Mouse (Mus musculus): ENCODE data around the gene Krtap4-9. TPM values are rescaled to one million over a fixed set of nuclear protein-coding genes. Genes with fewer than 3 reads are reported as not detected.
"Not testable (repeated sequence)": the region's sequence is repeated elsewhere in the genome, so short reads cannot be mapped to it uniquely, and the experiment has no call there.

Krtap4-9 gene
- polyA plus RNA-seq (2015; fragmentation: Nextera tagmentation; extraction: Ambion mirVana): not detected in 2 replicates

DNA sequence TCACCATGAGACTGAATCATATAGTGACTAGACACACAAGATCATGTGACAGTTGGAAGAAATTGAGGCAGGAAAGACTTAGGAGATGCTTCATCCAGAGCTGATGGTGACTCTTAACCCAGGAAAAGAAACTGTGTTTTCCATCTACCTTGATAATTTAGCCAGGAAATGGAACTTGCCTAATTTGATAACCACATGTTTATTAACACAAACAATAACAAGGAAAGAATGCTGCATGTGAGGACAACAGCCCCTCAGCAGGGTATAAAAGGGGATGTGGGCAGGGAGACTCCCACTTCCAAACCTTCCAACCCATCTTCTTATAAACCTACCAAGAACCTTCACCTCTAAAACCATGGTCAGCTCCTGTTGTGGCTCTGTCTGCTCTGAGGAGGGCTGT is at the start of gene Krtap4-9:
Gene Krtap4-9 (plus strand): TSS at position 301 of the 400 bp plus-strand sequence.
- not testable (repeated sequence) for H3K36me3 ChIP-seq (ENCODE audit: control insufficient read depth, insufficient read depth, low read length); H3K27me3 ChIP-seq (ENCODE audit: control insufficient read depth, insufficient read depth, low read depth, low read length); H3K9ac ChIP-seq (ENCODE audit: low read depth, low read length); H3K27ac ChIP-seq (ENCODE audit: low read length); ATAC-seq; H3K4me3 ChIP-seq (ENCODE audit: low read depth, low read length); H3K9me3 ChIP-seq (replicated peaks; ENCODE audit: control insufficient read depth, low read length, poor library complexity, severe bottlenecking); H3K4me2 ChIP-seq (ENCODE audit: low read length); H3K4me1 ChIP-seq (ENCODE audit: control insufficient read depth, insufficient read depth, low read length)

DNA sequence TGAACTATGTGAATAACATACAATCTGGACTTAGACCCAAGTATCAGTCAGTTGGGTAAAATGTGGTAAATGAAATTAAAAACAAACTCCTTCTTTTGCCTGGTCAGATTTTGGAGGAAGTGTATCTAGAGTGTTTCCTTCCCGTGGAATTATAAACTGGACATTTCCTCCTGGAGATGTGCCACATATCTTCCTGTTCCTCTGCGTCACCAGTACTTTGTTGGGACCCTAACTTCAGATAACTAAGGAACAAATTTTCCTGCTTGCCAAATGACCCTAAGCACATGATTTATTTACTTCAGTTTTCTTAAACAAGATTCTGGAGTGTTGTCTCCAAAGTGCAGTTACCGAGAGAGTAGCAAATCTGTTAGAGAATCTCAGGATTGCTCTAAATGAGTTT is 41.0 kb upstream of the Krtap4-9 start:
- WGBS: 91% methylated on average over 3 of the region's 3 CpGs
- Histone ChIP-seq H3K9me3 (replicated peaks; ENCODE audit: control insufficient read depth, low read length, poor library complexity, severe bottlenecking) (no peaks in the 10 kb centered on the region), H3K9ac (ENCODE audit: low read depth, low read length) (no peak overlapping the region), H3K4me2 (ENCODE audit: low read length) (no peak overlapping the region), H3K4me3 (ENCODE audit: low read depth, low read length) (no peak overlapping the region), H3K27ac (ENCODE audit: low read length) (no peak overlapping the region), H3K27me3 (ENCODE audit: control insufficient read depth, insufficient read depth, low read depth, low read length) (no peaks in the 10 kb centered on the region), H3K4me1 (ENCODE audit: control insufficient read depth, insufficient read depth, low read length) (no peaks in the 10 kb centered on the region), H3K36me3 (ENCODE audit: control insufficient read depth, insufficient read depth, low read length) (no peaks in the 10 kb centered on the region)
- no peak for ATAC-seq

DNA sequence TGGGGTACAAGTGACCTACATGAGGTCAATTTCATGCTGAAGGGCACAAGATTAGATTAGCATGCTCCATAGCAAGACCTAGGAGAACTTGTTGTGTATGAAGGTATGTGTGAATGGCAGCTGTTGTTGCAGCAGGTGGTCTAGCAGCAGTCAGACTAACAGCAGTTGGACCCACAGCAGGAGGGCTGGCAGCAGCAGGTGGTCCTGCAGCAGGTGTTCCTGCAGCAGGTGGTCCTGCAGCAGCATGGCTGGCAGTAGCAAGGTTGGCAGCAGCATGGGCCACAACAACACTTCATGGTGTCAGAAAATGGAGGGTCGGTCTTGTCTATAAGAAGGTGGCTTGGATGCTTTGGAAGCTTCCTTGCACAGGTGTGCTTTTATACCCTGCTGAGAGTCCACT is 26.1 kb upstream of the Krtap4-9 start:
- Histone ChIP-seq H3K27ac (ENCODE audit: low read length) (no peak overlapping the region), H3K9ac (ENCODE audit: low read depth, low read length) (no peak overlapping the region), H3K36me3 (ENCODE audit: control insufficient read depth, insufficient read depth, low read length) (no peaks in the 10 kb centered on the region), H3K4me3 (ENCODE audit: low read depth, low read length) (no peak overlapping the region), H3K4me1 (ENCODE audit: control insufficient read depth, insufficient read depth, low read length) (no peaks in the 10 kb centered on the region), H3K9me3 (replicated peaks; ENCODE audit: control insufficient read depth, low read length, poor library complexity, severe bottlenecking) (no peaks in the 10 kb centered on the region), H3K27me3 (ENCODE audit: control insufficient read depth, insufficient read depth, low read depth, low read length) (no peaks in the 10 kb centered on the region), H3K4me2 (ENCODE audit: low read length) (no peak overlapping the region)
- WGBS: 84% methylated on average over 1 of the region's 1 CpGs
- ATAC-seq: no peak

DNA sequence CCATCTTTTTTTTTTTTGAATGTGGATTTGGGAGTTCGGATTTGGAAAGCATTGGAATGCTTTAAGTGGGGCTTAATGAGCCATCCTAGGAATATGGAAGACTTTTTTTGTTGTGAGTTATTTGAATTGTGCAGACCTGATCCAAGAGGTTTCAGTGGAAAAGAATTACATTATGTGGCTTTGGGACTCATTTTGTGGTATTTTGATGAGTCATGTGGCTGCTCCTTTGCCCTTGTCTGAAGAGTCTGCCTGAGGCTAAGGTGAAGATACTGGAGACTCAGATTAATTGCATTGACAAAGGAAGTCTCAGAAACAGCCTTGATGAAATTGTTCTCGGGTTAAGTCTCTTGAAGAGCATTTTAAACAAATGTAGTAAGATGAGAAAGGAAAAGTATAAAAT is 16.6 kb upstream of the Krtap4-9 start:
- H3K27me3 ChIP-seq (ENCODE audit: control insufficient read depth, insufficient read depth, low read depth, low read length): no peaks in the 10 kb centered on the region
- H3K27ac ChIP-seq (ENCODE audit: low read length): no peak overlapping the region
- no peaks in the 10 kb centered on the region for H3K9me3 ChIP-seq (replicated peaks; ENCODE audit: control insufficient read depth, low read length, poor library complexity, severe bottlenecking)
- no peak overlapping the region for H3K4me3 ChIP-seq (ENCODE audit: low read depth, low read length)
- H3K9ac ChIP-seq (ENCODE audit: low read depth, low read length): no peak overlapping the region
- ATAC-seq: no peak
- H3K4me2 ChIP-seq (ENCODE audit: low read length): no peak overlapping the region
- H3K4me1 ChIP-seq (ENCODE audit: control insufficient read depth, insufficient read depth, low read length): no peaks in the 10 kb centered on the region
- H3K36me3 ChIP-seq (ENCODE audit: control insufficient read depth, insufficient read depth, low read length): no peaks in the 10 kb centered on the region
- WGBS: 69% methylated on average over 2 of the region's 2 CpGs

DNA sequence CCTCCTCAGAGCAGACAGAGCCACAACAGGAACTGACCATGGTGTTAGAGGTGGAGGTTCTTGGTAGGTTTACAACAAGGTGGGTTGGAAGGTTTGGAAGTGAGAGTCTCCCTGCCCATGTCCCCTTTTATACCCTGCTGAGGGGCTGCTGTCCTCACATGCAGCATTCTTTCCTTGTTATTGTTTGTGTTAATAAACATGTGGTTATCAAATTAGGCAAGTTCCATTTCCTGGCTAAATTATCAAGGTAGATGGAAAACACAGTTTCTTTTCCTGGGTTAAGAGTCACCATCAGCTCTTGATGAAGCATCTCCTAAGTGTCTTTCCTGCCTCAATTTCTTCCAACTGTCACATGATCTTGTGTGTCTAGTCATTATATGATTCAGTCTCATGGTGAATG is 12.2 kb upstream of the Krtap4-9 start, which contains the start of gene Gm11595:
Gene Gm11595 (minus strand): TSS at position 101 of the 400 bp plus-strand sequence.
- H3K27ac ChIP-seq (ENCODE audit: low read length); H3K4me3 ChIP-seq (ENCODE audit: low read depth, low read length); ATAC-seq; H3K9me3 ChIP-seq (replicated peaks; ENCODE audit: control insufficient read depth, low read length, poor library complexity, severe bottlenecking); H3K9ac ChIP-seq (ENCODE audit: low read depth, low read length); H3K4me2 ChIP-seq (ENCODE audit: low read length); H3K36me3 ChIP-seq (ENCODE audit: control insufficient read depth, insufficient read depth, low read length); H3K27me3 ChIP-seq (ENCODE audit: control insufficient read depth, insufficient read depth, low read depth, low read length); H3K4me1 ChIP-seq (ENCODE audit: control insufficient read depth, insufficient read depth, low read length): not testable (repeated sequence)

DNA sequence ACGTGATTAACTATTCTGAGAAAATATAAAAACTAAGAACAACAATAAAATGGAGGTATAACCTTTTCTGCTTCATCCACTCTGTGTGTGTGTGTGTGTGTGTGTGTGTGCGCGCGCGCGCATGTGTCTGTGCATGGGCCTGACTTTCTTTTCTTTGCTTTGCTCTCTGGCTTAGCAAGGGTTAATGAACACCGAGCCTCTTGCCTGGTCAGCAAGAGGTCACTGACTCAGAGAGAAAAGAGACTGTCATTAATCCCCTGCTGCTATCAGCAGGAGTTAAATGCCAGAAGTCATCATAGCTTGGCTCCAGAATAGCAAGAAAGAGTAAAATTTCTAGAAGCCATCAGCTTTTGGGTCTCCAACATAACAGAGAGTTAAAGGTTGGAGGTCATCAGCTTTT is 6.6 kb upstream of the Krtap4-9 start:
- WGBS: 54% methylated on average over 7 of the region's 7 CpGs
- no peak for ATAC-seq
- no peak overlapping the region for H3K27ac ChIP-seq (ENCODE audit: low read length)
- no peak overlapping the region for H3K9ac ChIP-seq (ENCODE audit: low read depth, low read length)
- H3K4me1 ChIP-seq (ENCODE audit: control insufficient read depth, insufficient read depth, low read length): no peaks in the 10 kb centered on the region
- no peak overlapping the region for H3K4me2 ChIP-seq (ENCODE audit: low read length)
- no peaks in the 10 kb centered on the region for H3K36me3 ChIP-seq (ENCODE audit: control insufficient read depth, insufficient read depth, low read length)
- H3K9me3 ChIP-seq (replicated peaks; ENCODE audit: control insufficient read depth, low read length, poor library complexity, severe bottlenecking): no peaks in the 10 kb centered on the region
- no peak overlapping the region for H3K4me3 ChIP-seq (ENCODE audit: low read depth, low read length)
- H3K27me3 ChIP-seq (ENCODE audit: control insufficient read depth, insufficient read depth, low read depth, low read length): no peaks in the 10 kb centered on the region

DNA sequence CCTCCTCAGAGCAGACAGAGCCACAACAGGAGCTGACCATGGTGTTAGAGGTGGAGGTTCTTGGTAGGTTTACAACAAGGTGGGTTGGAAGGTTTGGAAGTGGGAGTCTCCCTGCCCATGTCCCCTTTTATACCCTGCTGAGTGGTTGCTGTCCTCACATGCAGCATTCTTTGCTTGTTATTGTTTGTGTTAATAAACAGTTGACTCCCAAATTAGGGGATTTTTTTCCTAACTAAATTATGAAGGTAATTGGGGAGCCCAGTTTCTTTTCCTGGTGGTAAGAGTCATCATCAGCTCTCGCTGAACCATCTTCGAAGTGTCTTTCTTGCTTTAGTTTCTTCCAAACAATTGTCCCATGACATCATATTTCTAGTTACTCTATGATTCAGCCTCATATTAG is 4.4 kb upstream of the Krtap4-9 start, which contains the start of gene Krtap4-8:
Gene Krtap4-8 (minus strand): TSS at position 101 of the 400 bp plus-strand sequence.
- H3K9ac ChIP-seq (ENCODE audit: low read depth, low read length): no peak within 1 kb of the TSS
- H3K27ac ChIP-seq (ENCODE audit: low read length): no peak within 1 kb of the TSS
- H3K4me1 ChIP-seq (ENCODE audit: control insufficient read depth, insufficient read depth, low read length): no peaks in the 10 kb centered on the region
- no peaks in the 10 kb centered on the region for H3K27me3 ChIP-seq (ENCODE audit: control insufficient read depth, insufficient read depth, low read depth, low read length)
- H3K4me3 ChIP-seq (ENCODE audit: low read depth, low read length): no peak within 1 kb of the TSS
- H3K36me3 ChIP-seq (ENCODE audit: control insufficient read depth, insufficient read depth, low read length): no peaks in the 10 kb centered on the region
- no peak for ATAC-seq
- WGBS: 98% methylated on average over 2 of the region's 2 CpGs
- no peaks in the 10 kb centered on the region for H3K9me3 ChIP-seq (replicated peaks; ENCODE audit: control insufficient read depth, low read length, poor library complexity, severe bottlenecking)
- H3K4me2 ChIP-seq (ENCODE audit: low read length): no peak within 1 kb of the TSS

DNA sequence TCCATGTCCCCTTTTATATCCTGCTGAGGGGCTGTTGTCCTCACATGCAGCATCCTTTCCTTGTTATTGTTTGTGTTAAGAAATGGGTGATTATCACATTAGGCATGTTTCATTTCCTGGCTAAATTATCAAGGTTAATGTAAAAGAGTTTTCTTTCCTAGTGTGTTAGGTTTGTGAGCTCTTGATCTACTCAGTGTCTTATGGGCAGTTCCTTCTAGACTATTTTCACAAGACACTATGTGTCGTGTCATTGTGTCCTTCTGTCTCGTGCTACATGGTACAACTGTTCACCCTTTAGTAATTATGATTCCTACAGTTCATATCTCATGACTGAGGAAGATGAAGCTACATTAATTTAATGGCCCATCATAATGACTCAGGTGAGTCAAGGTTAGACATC is 8.4 kb downstream of the Krtap4-9 start, which contains the start of gene Gm11596:
Gene Gm11596 (minus strand): TSS at position 101 of the 400 bp plus-strand sequence.
- Histone ChIP-seq H3K9ac (ENCODE audit: low read depth, low read length) (no peak within 1 kb of the TSS), H3K27ac (ENCODE audit: low read length) (no peak within 1 kb of the TSS), H3K4me1 (ENCODE audit: control insufficient read depth, insufficient read depth, low read length) (no peaks in the 10 kb centered on the region), H3K36me3 (ENCODE audit: control insufficient read depth, insufficient read depth, low read length) (no peaks in the 10 kb centered on the region), H3K27me3 (ENCODE audit: control insufficient read depth, insufficient read depth, low read depth, low read length) (no peaks in the 10 kb centered on the region), H3K9me3 (replicated peaks; ENCODE audit: control insufficient read depth, low read length, poor library complexity, severe bottlenecking) (no peaks in the 10 kb centered on the region), H3K4me3 (ENCODE audit: low read depth, low read length) (no peak within 1 kb of the TSS), H3K4me2 (ENCODE audit: low read length) (no peak within 1 kb of the TSS)
- 89% methylated on average over 2 of the region's 2 CpGs for WGBS
- ATAC-seq: no peak

DNA sequence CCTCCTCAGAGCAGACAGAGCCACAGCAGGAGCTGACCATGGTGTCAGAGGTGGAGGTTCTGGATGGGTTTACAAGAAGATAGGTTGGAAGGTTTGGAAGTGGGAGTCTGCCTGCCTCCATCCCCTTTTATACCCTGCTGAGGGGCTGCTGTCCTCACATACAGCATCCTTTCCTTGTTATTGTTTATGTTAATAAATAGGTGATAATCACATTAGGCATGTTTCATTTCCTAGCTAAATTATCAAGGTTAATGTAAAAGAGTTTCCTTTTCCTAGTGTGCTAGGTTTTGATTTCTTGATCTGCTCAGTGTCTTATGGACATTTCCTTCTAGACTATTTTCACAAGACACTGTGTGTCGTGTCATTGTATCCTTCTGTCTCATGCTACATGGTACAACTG is 13.8 kb downstream of the Krtap4-9 start, which contains the start of gene Gm11569:
Gene Gm11569 (minus strand): TSS at position 101 of the 400 bp plus-strand sequence.
- not testable (repeated sequence) for H3K9me3 ChIP-seq (replicated peaks; ENCODE audit: control insufficient read depth, low read length, poor library complexity, severe bottlenecking); H3K4me3 ChIP-seq (ENCODE audit: low read depth, low read length); H3K27ac ChIP-seq (ENCODE audit: low read length); ATAC-seq; H3K9ac ChIP-seq (ENCODE audit: low read depth, low read length); H3K27me3 ChIP-seq (ENCODE audit: control insufficient read depth, insufficient read depth, low read depth, low read length); H3K4me2 ChIP-seq (ENCODE audit: low read length); H3K36me3 ChIP-seq (ENCODE audit: control insufficient read depth, insufficient read depth, low read length); H3K4me1 ChIP-seq (ENCODE audit: control insufficient read depth, insufficient read depth, low read length)
- no CpG with 5 or more reads among the region's 1 CpGs for WGBS
